Mouse (Mus musculus) stomach, postnatal 0 days (tissue): Measurements from ENCODE around the gene Sptlc2. TPM values are rescaled to one million over a fixed set of nuclear protein-coding genes. Genes with fewer than 3 reads are reported as not detected.

Source experiments
- ATAC-seq: fragments of 200-750 bp; cut with Nextera tagmentation; 2 replicates; pipeline ENCODE4 v1.8.0; 2017; ENCODE audit not compliant: low FRiP score, low TSS enrichment
- DNase-seq: peaks from one replicate; pipeline ENCODE4 v3.0.0-alpha.2; 2016; ENCODE audit warnings: low spot score
- H3K27ac ChIP-seq: fragments of 300-500 bp; sonication (generic); replicated peaks from 2 replicates; pipeline ENCODE4 v1.5.1; 2014; ENCODE audit warnings: mild to moderate bottlenecking, control low read depth
- H3K27me3 ChIP-seq: fragments of 300-500 bp; sonication (generic); 2 replicates; pipeline ENCODE4 v1.6.1; 2014; ENCODE audit warnings: low read length; ENCODE audit not compliant: control insufficient read depth, insufficient read depth
- H3K36me3 ChIP-seq: fragments of 300-500 bp; sonication (generic); 2 replicates; pipeline ENCODE4 v1.6.1; 2014; ENCODE audit warnings: low read length, mixed read lengths; ENCODE audit not compliant: control insufficient read depth, insufficient read depth
- H3K4me1 ChIP-seq: fragments of 300-500 bp; sonication (generic); replicated peaks from 2 replicates; pipeline ENCODE4 v1.6.1; 2014; ENCODE audit warnings: antibody characterized with exemption; ENCODE audit not compliant: control insufficient read depth, insufficient read depth
- H3K4me2 ChIP-seq: fragments of 300-500 bp; sonication (generic); replicated peaks from 2 replicates; pipeline ENCODE4 v1.6.1; 2014; ENCODE audit warnings: low read depth, mild to moderate bottlenecking, control low read depth, moderate library complexity
- H3K4me3 ChIP-seq: fragments of 300-500 bp; sonication (generic); 2 replicates; pipeline ENCODE4 v1.5.1; 2014; ENCODE audit warnings: low read depth, low read length, control low read depth
- H3K9ac ChIP-seq: fragments of 300-500 bp; sonication (generic); 2 replicates; pipeline ENCODE4 v1.6.1; 2014; ENCODE audit warnings: mild to moderate bottlenecking, low read length, control low read depth, mixed read lengths
- H3K9me3 ChIP-seq: fragments of 300-500 bp; sonication (generic); 2 replicates; pipeline ENCODE4 v1.6.1; 2016; ENCODE audit warnings: low read length; ENCODE audit not compliant: control insufficient read depth
- CTCF ChIP-seq: IDR thresholded peaks from 2 replicates; pipeline ENCODE4 v1.5.1; 2016; ENCODE audit warnings: antibody characterized with exemption, low read depth, mild to moderate bottlenecking, moderate library complexity
- EP300 ChIP-seq: optimal IDR thresholded peaks from 2 replicates; pipeline ENCODE3; 2016; ENCODE audit warnings: antibody characterized with exemption
- WGBS: fragments of 180-500 bp; shearing (Covaris S2); extraction: QIAGEN DNeasy Blood & Tissue Kit; methylation state at CpG from one replicate; pipeline ENCODE4 v1.1.7; 2014; 5-methylcytosine and 5-hydroxymethylcytosine counted together
- polyA plus RNA-seq: library from polyadenylated mRNA; unstranded; fragments of >200 nt; fragmentation: Nextera tagmentation; extraction: Ambion mirVana; gene quantifications from 2 replicates; pipeline ENCODE4 v1.2.1, GENCODE M21; 2015

Gene Sptlc2
- polyA plus RNA-seq, 1 experiment from 2014 or later, result 201 TPM

GRCm38 (mm10) chr12:87348029-87348428 lies 40.1 kb downstream of the Sptlc2 start:
- Histone ChIP-seq H3K9me3 (no peaks in the 10 kb centered on the region), H3K4me1 (no peaks in the 10 kb centered on the region), H3K9ac (no peak overlapping the region), H3K27me3 (no peaks in the 10 kb centered on the region), H3K36me3 (peaks cover 2% of the 10 kb centered on the region), H3K27ac (no peak overlapping the region), H3K4me2 (no peak overlapping the region), H3K4me3 (no peak overlapping the region)
- WGBS, result 75% methylated on average over 2 of the region's 2 CpGs
- TF ChIP-seq EP300, result no peak
- ATAC-seq, result peak; percentile 84
- DNase-seq, result no peak

- DNase-seq (no peak), ATAC-seq (no peak)
- no peak overlapping the region for H3K9ac ChIP-seq
- no peaks in the 10 kb centered on the region for H3K9me3 ChIP-seq
- no peak overlapping the region for H3K4me3 ChIP-seq
- H3K27me3 ChIP-seq, result no peaks in the 10 kb centered on the region
- TF ChIP-seq CTCF, result peak; percentile 55
- TF ChIP-seq EP300, result no peak
- peaks cover 2% of the 10 kb centered on the region for H3K36me3 ChIP-seq
- no peaks in the 10 kb centered on the region for H3K4me1 ChIP-seq
- H3K4me2 ChIP-seq, result no peak overlapping the region
- 94% methylated on average over 2 of the region's 2 CpGs for WGBS
- H3K27ac ChIP-seq, result no peak overlapping the region
These were observed 40.6 kb downstream of the Sptlc2 start for GRCm38 (mm10) chr12:87347511-87347910.

- Histone ChIP-seq H3K4me3 (no peak overlapping the region), H3K9ac (no peak overlapping the region), H3K9me3 (no peaks in the 10 kb centered on the region), H3K27me3 (no peaks in the 10 kb centered on the region), H3K4me1 (no peaks in the 10 kb centered on the region), H3K36me3 (peaks cover 6% of the 10 kb centered on the region), H3K4me2 (no peak overlapping the region), H3K27ac (no peak overlapping the region)
- DNase-seq, result no peak
- no peak for ATAC-seq
- no peak for TF ChIP-seq CTCF
- TF ChIP-seq EP300, result no peak
These were observed 45.0 kb downstream of the Sptlc2 start for GRCm38 (mm10) chr12:87343084-87343605.

GRCm38 (mm10) chr12:87338082-87338481 lies 50.1 kb downstream of the Sptlc2 start:
- H3K27ac ChIP-seq, result no peak overlapping the region
- H3K4me1 ChIP-seq, result no peaks in the 10 kb centered on the region
- ATAC-seq (no peak), DNase-seq (no peak)
- no peaks in the 10 kb centered on the region for H3K27me3 ChIP-seq
- no peak overlapping the region for H3K4me2 ChIP-seq
- no peak overlapping the region for H3K9ac ChIP-seq
- TF ChIP-seq CTCF (no peak), EP300 (no peak)
- H3K4me3 ChIP-seq, result no peak overlapping the region
- peaks cover 3% of the 10 kb centered on the region; the same call in 1 of the 2 replicates for H3K36me3 ChIP-seq
- whole genome bisulfite sequencing, result 80% methylated on average over 4 of the region's 4 CpGs
- H3K9me3 ChIP-seq, result no peaks in the 10 kb centered on the region

GRCm38 (mm10) chr12:87334886-87335285 lies 53.3 kb downstream of the Sptlc2 start:
- H3K4me1 ChIP-seq, result no peaks in the 10 kb centered on the region
- WGBS, result 34% methylated on average over 2 of the region's 2 CpGs
- TF ChIP-seq EP300 (no peak), CTCF (peak; percentile 77)
- no peak for DNase-seq
- no peak for ATAC-seq
- no peak overlapping the region for H3K9ac ChIP-seq
- no peak overlapping the region for H3K4me2 ChIP-seq
- no peaks in the 10 kb centered on the region for H3K9me3 ChIP-seq
- H3K36me3 ChIP-seq, result no peaks in the 10 kb centered on the region; the same call in 1 of the 2 replicates
- H3K27ac ChIP-seq, result no peak overlapping the region
- no peaks in the 10 kb centered on the region for H3K27me3 ChIP-seq
- no peak overlapping the region for H3K4me3 ChIP-seq

GRCm38 (mm10) chr12:87333794-87334193 lies 54.4 kb downstream of the Sptlc2 start:
- TF ChIP-seq EP300 (no peak), CTCF (no peak)
- Histone ChIP-seq H3K4me2 (no peak overlapping the region), H3K9ac (no peak overlapping the region), H3K27ac (no peak overlapping the region), H3K4me3 (no peak overlapping the region), H3K4me1 (no peaks in the 10 kb centered on the region), H3K27me3 (no peaks in the 10 kb centered on the region), H3K9me3 (no peaks in the 10 kb centered on the region), H3K36me3 (no peaks in the 10 kb centered on the region)
- no peak for ATAC-seq
- DNase-seq, result no peak
